Mouse (Mus musculus) kidney, adult 10 weeks (tissue): ENCODE data around the gene Sh3tc1. TPM values are rescaled to one million over a fixed set of nuclear protein-coding genes. Genes with fewer than 3 reads are reported as not detected.

Experiments
- polyA plus RNA-seq: library from polyadenylated mRNA; stranded (reverse); fragments of 350-450 nt; fragmentation: Illumina TruSeq; extraction: RNeasy Lipid Tissue Mini Kit (QIAGEN cat#74804); gene quantifications from one replicate; pipeline ENCODE4 v1.2.3, GENCODE M21; 2014; ENCODE audit warnings: low read depth, low replicate concordance

Gene Sh3tc1
- 0.81 TPM for polyA plus RNA-seq

DNA sequence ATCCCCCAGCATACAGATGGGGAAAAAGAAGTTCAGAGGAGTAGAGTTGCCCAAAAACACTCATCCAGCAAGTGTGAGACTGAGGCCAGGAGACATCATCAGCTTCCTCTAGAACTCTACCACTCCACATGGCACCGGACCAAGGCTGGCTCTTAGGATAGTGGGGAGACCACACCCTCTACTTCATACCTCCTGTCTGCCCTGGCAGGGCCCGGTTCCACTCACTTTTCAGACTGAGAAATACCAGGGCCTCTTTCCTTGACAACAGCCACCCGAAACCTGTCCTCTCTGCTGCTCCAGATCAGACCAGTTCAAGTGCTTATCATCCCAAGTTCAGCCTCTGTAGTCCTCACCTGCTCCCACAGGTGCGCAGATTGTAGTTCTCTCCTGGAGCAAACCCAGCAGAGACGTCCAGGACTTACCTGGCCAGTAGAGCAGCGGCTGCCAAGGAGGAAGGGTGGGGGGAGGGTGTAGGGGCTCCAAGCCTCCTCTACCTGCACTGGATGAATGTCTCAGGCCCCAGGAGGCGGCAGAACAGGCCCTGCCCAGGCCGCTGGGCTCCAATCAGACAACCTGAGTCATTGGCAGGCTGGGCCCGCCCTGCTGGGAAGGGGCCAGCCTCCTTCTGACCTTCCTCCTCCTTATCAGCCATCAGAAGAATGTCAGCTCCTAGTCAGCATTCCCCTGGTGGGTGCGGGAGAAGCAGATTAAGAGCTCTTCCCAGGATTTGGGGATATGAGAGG, at the start of gene Sh3tc1:
Gene Sh3tc1 (minus strand): TSS at position 452 of the 743 bp plus-strand sequence.

GRCm38 (mm10) chr5:35757639-35758001, 17.8 kb upstream of the Sh3tc1 start, which contains the start of gene Ablim2:
Gene Ablim2 (plus strand): TSS chr5:35757880.

DNA sequence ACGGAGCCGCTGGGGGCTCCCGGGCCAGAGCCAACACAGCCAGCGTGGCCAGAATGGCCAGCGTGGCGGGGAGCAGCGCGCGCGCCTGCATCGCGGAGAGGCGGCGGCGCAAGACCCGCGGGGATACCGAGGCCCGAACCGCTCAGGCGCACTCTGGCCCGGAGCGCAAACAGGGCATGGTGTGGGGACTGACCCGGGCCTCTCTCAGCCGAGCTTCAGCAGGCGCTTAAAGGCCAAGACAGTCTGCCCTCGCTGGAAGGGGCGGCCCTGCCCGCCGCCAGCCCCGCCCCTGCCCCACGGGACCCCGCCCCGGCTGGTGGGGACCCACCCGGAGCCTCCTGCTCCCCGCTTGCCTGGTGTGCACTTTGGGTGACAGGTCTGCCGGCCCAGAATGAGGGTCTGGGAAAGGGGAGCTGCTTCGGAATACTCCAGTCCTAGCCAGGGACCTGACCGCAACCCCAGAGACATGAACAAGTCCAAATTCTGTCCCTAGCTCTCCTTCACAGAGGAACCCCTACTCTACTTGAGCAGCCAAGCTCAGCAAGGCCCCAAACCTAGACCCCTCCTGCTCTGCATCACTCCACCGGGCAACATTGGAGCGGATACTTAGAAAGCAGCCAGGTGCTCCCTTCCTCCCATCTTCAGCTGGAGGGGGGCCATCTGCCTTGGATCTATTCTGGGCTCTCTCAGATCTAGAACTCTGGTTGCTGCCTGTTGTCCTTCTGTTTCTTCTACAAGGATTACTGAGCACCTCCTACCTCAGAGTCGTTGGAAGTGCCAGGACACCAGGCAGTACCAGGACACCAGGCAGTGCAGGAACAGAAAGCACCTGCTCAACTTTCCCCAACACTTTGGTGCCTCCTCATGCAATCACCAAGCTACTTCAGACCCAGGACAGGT, 60.3 kb downstream of the Sh3tc1 start, which contains the start of gene Htra3:
Gene Htra3 (minus strand): TSS at position 527 of the 900 bp plus-strand sequence.

Other genes starting within 250 kb of the Sh3tc1 start
- not detected for gene Cpz, start 214.3 kb downstream of the Sh3tc1 start, polyA plus RNA-seq
- 1.6 TPM for gene Trmt44, start 164.9 kb downstream of the Sh3tc1 start, polyA plus RNA-seq
- 29.4 TPM for gene Acox3, start 156.9 kb downstream of the Sh3tc1 start, polyA plus RNA-seq
- gene Htra3, start 60.2 kb downstream of the Sh3tc1 start, polyA plus RNA-seq, result not detected
- gene Ablim2, start 17.9 kb upstream of the Sh3tc1 start, polyA plus RNA-seq, result 0.12 TPM
- gene Afap1, start 153.3 kb upstream of the Sh3tc1 start, polyA plus RNA-seq, result 6.8 TPM